Mouse (Mus musculus) R1 (cell line): Measurements from ENCODE around the gene Tlk1.

Source experiments
- DNase-seq: peaks from one replicate; pipeline ENCODE4 v3.0.0-alpha.2; 2018; ENCODE audit warnings: low read depth, low spot score

The Tlk1 gene

DNA sequence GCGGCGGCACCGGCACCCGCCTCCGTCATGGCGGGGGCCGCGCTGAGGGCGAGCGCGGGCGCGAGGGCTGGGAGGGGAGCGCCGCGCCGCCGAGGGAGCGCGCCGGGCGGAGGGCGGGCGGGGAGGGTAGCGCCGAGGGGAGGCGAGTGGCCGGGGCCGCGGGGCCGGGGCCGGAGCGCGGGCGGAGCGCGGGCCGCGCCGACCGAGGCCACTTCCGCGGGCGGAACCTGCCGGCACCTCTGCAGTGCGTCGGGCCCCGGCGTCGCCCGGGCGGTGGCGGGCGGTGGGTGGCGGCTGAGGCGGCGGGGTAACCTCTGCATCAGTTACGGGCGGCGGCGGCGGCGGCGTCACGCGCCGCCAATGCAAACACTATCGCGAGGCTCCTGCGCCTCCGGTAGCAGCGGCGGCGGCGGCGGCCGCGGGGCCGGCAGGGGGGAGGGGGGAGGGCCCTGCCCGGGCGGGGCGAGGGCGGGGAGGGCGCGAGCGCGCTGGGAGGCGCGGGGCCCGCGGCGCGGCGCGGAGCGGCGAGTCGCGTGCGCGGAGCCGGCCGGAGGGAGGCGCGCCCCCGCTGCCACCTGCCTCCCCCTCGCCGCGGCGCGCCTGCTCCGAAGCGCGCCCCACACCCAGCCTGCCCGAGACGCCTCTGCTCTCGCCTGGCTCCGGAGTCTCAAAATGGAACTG is at the start of gene Tlk1:
Gene Tlk1 (minus strand): TSS at position 358 of the 681 bp plus-strand sequence.
- DNase-seq = peak; percentile 75

DNA sequence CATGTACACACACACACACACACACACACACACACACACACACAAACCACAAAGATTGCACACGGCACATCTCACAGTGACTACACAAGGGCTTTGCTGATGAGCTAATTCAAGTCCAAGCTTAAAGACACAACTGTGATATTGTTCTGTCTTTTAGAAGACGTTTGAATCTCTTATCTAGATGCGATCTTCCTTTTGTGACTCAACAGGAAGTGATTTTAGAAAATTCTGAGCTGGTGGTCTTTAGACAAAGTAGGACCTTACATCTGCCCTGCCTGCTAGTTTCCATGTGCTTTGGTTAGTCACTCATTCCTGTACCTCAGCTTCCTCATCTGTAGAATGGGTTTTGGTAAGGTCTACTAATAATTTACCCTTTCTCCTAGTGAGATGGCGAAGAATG is 49.6 kb upstream of the Tlk1 start:
- DNase-seq = no peak

DNA sequence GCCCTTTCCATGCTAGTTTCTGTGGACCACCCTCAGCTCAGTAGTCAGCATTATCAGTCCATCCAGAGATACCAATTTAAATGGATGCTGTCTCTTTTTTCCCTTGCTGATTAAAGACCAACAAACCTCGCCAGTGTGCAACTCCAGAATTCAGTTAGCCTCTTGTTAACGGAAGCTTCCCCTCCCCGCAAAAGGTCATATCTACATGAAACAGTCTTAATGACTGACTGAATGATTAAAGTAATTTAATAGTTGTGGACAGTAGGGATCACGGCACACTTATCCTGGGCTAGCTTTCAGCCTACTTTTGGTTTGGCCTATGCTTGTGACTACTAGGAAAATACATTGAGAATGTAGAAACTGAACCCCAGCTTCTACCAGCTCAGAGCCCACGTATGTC is 47.6 kb upstream of the Tlk1 start:
- no peak for DNase-seq

DNA sequence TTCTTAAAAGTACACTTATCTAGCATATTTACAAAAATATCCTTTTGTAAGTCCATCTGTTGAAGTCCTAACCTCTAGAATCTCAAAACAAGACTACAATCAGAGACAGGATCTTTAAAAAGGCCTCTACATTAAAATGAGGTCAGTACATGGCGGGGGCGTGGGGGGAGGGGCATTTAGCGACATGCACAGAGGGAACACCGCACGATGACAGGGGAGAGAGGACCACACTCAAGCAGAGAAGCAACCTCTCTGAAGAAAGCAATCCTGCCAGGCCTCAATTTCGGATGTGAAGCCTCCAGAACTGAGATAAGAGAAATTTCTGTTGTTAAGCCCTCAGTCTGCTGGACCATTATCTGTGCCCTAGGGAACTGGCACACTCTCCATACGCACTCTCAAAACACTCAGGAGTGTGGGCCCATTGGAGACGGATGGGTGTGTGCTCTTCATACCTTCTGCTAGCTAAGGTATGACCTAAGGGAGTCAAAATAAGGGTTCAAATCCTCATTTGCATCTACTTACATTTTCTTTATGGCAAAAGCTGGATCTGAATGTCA is 46.0 kb upstream of the Tlk1 start:
- DNase-seq = no peak

DNA sequence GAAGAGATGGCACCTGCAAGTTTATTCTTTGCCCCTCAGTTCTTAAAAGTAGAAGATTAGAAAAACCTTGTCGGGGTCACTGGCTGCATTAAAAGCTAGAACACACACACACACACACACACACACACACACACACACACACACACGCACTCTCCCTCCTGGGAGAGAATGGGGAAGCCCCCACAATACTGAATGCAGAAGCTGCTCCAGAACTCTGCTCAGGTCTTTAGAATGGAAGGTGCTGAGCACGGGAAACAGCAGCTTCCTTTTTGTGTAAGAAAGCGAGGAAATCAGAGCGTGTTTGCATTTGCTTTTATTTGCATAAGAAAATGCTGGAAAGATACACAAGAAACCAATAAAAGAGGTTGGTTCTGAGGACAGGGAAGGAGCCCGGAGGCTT is 45.3 kb upstream of the Tlk1 start:
- DNase-seq = peak; percentile 37

DNA sequence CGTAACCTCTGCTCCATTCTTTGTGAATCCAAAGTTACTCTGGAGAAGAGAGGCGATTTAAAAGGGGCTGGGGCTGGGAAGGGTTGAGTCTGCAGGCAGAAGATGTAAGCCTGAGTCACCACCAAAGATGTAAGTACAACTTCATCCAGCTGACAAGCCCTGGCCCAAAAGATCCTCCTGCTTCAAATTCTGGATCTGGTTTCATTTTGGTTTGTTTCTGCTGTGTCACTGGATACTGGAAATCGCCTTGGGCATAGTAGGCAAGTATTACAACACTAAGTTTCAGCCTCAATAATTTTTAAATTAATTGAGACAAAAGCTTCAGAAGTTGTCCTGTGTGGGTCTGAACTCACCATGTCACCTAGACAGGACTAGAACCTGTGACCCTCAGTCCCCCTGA is 43.6 kb upstream of the Tlk1 start:
- DNase-seq = no peak

DNA sequence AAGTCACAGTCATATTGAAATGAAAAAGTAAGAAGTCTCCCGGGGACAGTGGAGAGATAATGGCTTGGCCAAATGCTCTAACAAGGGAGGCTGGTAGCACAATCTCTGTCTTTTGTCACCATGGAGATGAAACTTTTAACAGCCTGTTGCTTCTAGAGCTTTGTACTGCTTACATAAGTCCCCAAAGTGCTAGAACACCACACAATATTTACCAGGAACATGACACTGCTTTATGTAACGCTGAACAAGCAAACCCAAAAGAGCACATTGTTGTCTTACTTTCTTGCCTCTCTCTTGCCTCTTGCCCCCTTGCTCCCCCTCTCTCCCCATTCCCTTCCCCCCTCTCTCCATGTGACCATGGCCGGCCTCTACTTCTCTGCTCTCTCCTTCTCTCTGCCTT is 41.7 kb upstream of the Tlk1 start:
- no peak for DNase-seq

DNA sequence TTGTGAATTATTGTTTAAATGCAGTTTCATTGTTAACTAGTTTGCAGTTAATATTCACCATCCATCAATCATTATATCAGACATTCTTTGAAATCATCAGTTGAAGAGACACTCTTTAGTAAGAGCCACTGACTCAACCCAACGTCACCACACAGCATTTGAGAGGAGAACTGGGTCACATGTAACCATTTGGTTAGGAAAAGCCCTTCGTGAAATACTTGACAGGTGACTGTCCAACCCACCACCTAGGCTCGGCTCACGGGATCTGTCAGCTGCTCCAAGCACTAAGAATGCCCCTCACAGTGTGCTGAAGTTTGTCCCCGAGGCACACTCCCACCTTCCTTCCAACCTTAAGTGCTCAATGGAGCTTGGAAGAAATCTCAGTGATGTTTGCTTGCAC is 37.4 kb upstream of the Tlk1 start:
- DNase-seq = no peak

DNA sequence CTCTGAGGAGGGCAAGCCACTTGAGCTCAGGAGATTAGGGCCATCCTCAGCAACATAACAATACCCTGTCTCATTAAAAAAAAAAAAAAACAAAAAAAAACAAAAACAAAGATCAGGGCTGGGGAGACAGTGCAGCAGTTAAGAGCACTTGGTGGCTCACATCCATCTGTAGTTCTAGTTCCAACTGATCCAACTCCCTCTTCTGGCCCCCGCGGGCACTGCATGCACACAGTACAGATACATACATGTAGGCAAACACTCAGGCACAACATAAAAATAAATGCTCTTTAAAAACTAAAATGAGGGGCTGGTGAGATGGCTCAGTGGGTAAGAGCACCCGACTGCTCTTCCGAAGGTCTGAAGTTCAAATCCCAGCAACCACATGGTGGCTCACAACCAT is 34.2 kb upstream of the Tlk1 start:
- DNase-seq = peak; percentile 73

DNA sequence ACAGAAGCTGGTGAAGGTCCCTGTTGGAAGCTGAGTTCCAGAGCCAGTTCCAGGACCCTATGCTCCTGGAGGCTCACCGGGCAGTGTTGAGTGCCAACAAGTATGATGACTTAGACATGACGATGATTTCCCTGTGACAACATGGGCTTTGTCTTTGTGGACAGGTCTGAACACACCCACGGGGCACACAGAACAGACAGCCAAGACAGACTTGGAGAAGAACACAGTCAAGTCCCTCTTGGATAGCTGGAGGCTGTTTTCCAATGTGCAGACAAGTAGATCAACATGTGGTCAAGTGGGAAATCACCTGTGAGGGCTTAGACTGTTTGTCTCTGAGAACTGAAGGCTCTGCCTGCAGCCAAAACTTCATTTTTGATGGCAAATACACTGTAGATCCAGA is 31.4 kb upstream of the Tlk1 start:
- DNase-seq = no peak

DNA sequence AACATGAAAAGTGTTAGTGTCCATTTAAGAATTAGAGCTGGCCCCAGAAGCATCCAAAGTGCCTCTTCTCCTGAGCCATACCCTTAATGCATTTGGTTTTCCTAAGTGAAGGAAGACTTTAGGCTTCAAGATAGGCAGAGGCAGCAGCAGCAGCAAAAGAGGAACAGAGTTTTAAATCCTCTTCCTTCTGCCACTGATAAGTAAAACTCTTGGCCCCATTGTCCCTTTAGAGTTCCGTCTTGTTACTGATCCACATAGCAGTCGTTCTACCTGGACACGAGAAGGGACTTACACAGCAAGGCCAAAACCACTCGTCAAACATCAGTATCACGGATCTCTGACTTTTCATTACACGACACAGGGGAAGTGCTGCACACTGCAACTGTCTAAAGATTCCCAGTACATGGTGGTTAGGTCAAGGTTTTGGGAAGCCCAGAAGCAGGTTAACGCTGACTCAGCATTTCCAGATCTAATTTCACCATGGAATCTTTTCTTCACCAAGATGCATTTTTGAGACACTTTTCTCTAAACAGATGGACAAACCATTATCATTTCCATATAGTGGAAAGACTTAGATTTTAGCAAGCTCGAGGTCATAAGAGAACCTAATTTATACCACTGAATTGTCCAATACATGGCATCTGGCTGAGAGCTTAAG is 28.8 kb upstream of the Tlk1 start:
- DNase-seq = no peak

DNA sequence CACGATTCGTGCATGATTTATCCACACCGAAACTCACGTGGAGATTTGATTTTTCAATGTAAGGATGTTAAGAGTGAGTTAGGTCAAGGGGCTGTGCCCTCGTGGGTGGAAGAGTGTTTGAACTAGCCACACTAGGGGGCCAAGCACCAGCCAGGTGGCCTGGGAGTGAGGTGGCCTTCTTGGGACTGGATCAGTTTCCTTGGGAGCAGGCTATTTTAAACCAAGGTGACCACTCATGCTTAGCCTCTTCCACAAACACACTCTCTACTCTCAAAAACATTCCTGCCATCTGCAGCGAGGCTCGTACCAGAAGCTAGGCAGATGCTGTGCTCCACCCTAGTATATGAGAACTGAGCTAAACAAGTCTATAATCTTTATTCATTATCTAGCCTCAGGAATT is 27.8 kb upstream of the Tlk1 start:
- DNase-seq = no peak

DNA sequence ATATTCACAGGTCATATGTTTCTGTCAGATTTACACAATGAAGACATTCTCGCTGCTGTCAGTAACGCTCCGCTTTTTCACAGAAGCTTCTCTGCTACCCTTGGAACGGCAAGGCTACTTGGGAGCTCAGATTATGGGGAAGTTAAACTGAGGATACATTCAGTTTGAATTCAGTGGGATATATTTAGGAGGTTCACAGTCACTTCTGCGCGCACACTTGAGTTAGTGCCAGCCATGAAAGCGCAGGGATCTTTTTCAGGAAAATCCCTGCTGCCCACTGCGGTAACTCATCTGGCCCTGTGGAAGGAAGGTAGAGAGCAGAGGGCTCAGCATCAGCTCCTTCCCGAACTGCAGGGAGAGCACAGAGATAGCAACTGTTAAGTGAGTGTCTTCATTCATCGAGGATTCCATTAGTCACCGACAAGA is 27.3 kb upstream of the Tlk1 start:
- DNase-seq = no peak

DNA sequence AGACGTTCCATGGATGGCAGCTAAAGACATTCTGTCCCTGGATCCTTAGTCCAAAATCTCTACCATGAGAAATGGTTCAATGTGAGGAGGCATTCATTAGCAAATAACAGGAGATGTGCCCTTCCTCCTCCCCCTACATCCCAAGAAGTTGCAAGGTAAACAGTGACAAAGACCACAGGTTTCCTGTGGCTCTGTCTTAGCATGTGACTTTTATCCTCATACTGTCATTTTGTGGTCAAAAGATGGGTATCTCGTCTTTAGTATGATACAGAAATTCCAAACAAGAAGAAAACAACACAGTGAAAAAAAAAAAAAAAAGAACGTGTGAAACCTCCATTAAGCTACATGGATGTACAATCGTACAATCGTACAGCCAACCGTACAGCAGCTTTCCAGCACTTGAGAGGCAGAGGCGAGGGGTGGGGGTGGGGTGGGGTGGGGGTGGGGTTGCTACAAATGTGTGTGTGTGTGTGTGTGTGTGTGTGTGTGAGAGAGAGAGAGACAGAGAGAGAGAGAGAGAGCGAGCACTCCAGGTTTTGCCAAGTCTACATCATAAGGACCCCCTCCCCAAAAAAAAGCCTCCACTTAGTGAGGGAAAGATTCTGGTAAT is 26.8 kb upstream of the Tlk1 start:
- no peak for DNase-seq

DNA sequence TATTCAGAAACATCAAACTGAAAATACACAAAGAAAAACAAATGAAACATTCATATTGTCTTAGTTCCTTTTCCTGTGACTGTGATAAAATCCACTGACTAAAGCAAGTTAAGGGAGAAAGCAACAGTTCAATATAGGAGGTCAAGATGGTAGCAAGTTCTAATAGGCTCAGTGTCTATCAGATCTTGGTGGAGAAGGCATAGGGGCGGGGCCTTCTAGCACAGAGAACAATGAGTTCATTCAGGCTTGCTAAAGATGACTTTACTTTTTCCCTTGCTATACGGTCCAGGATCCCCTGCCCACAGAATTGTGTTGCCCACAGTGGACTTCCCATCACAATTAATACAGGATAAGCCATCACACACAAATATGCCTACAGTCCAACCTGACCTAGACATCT is 20.3 kb upstream of the Tlk1 start:
- DNase-seq = no peak

DNA sequence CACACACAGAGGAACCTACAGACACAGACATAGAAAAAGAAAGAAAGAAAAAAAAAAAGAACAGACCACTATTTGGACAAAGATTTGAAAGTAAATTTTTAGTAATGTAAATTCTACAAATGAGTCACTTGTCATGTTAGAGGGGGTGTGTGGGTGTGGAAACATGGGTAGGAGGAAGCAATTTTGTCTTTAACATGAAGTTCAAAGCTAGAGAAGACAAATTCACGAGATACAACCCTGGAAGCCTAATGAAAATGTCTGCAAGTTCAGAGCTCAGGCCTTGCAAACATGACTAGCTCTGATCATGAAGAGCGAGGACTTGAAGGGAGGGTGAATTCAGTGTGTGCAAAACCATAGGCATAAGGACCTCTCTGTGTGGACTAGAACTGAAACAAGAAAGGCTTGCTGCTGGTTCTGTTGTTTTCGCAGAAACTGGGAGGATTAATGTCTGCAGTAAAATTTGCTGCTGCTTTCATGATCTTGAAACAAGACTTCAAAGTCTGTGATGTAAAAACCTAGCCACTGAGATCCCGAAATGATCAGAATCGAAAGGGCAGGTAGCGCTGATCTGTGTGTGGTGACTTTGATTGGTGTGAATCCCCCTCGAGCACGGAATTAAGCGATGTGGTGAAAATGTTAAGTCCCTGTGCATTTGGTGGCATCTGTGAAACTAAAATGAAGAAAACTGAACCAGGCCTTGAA is 19.3 kb upstream of the Tlk1 start:
- no peak for DNase-seq

DNA sequence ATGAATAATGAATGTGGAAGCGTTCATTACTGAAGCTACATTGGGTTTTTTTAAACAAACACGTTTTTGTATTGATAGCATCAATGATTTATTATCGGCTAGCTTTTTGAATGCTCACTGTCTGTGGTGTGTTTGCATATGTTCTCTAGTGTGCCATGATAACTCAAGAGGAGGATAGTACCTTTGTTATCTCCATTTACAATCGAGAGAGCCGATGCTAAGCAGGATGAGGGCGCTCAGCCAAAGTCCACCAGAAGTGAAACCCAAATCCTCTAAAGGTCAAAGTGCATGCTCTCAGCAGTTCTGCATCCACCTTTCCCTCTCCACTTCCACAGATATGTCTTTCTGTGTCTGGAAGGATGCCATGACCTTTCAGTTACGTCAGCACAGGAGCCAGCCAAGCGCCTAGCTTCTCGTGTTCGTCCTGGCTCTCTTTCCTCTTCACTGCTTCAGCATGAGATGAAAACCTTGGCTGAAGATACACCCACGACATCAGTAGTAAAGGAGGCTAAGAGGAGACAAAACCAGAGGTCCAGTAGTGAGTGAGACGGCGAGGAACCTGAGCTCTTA is 16.6 kb upstream of the Tlk1 start:
- no peak for DNase-seq

DNA sequence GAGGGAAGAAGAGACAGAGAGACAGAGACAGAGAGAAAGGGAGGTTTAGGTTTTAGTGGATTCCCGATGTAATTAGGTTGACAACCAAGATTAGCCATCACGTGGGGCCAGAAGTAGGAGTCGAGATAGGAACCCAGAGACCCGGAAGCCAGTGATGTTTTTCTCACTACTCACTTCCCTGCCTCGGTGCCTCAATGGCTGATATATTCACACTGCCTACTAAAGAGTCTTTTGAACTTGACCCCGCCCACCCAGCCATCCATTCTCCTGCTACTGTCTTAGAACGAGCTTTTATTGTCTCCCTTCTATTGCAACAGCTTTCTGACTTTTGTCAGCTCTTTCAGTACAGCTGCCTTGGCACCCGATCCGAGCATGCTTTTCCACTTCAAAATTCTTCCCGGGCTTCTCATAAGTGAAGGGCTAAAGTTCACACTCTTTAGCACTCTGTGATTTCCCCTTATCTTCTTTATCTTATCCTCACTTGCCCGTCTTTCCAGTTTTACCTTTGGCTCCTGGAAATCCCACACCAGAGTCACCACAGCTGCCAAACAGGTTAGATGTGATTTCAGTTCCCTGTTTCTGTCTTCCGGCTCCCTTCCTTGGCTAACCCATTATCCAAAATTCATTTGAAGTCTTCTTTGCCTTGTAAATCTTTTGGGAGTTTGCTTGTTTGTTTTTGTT is 13.1 kb upstream of the Tlk1 start:
- peak; percentile 63 for DNase-seq

DNA sequence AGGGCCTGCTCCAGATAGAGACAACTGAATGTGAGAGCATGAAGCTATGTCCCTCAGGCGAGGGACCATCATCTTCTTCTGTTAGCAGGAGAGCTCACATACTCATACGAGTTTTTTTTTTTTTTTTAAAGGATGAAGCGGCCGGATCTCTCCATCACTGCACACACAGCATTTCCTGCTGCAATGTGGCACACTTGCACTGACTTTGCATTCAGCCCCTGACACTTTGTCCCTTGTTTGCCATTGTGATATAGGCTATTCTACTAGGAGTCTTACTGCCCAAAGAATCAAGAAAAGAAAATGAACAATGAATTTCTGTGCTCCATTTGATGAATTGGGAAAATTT is 10.8 kb upstream of the Tlk1 start:
- no peak for DNase-seq

DNA sequence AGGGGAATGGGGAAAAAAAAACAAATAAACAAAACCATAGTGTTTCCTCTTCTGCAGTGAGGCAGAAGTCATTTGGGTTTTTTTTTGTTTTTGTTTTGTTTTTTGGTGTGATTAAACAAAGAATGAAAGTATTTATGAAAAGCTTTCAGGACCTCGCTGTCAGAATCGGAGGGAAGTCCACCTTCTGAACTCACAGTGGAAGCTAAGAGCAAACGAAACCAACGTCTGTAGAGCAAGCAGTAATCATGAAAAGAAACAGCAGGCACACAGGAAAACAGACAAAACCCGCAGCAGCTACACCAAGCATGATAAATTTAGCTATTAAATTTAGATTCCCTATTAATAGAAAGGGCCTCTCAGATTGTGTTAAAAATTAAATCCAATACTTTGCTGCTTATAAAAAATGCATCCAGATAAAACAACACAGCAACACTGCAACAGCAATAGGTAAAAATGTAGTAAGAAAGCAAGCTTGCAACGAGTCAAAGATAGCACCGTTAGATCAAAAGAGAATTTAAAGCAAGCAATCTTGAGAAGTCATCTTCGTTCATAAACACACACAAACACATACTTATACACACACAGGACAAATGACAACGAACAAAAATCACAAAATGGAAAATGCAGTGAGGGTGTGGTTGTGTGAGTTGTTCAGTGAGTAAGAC is 10.2 kb upstream of the Tlk1 start:
- no peak for DNase-seq

DNA sequence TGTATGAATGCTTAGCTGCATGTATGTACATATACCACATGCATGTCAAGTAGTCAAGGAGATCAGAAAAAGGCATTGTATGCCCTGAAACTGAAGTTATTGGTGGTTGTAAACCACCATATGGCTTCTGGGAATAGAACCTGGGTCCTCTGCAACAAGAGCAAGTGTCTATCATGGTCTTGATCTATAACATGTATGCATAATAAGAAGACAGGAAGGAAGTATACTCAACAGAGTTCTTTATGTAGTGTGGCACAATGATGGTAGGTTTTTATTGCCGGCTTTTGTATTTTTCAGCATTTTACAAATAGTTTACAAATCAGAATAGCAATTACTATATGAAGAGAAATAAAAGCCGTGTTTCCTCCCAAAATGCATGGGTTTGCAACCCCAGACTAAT is 9.7 kb upstream of the Tlk1 start:
- DNase-seq = no peak
